Mouse (Mus musculus) olfactory bulb, adult 2 months (tissue): ENCODE results near the gene Tmem131l.

Source experiments
- CTCF ChIP-seq: fragments of 200-500 bp; IDR thresholded peaks from 2 replicates; pipeline ENCODE4 v1.5.1; 2012; ENCODE audit warnings: low read depth, mild to moderate bottlenecking, low read length, moderate library complexity; ENCODE audit not compliant: insufficient read depth
- POLR2A ChIP-seq: fragments of 200-500 bp; IDR thresholded peaks from 2 replicates; pipeline ENCODE4 v1.6.1; 2012; ENCODE audit warnings: mild to moderate bottlenecking, low read depth, low read length, moderate library complexity; ENCODE audit not compliant: insufficient read depth

- TF ChIP-seq POLR2A, result no peak
- TF ChIP-seq CTCF, result no peak
These were observed 77.9 kb downstream of the Tmem131l start for GRCm38 (mm10) chr3:83962076-83962475.
